Mouse (Mus musculus) liver, postnatal 0 days (tissue): Measurements from ENCODE around the gene Cdk19. TPM values are rescaled to one million over a fixed set of nuclear protein-coding genes. Genes with fewer than 3 reads are reported as not detected.

ENCODE experiments used
- ATAC-seq: fragments of 200-750 bp; cut with Nextera tagmentation; 2 replicates; pipeline ENCODE4 v1.8.0; 2017; ENCODE audit warnings: mild to moderate bottlenecking, moderate library complexity
- DNase-seq: peaks from one replicate; pipeline ENCODE4 v3.0.0-alpha.2; 2016
- H3K27ac ChIP-seq: fragments of 300-500 bp; sonication (generic); 2 replicates; pipeline ENCODE4 v1.5.1; 2014; ENCODE audit warnings: antibody characterized with exemption, moderate library complexity, mild to moderate bottlenecking, low read depth
- H3K27me3 ChIP-seq: fragments of 300-500 bp; sonication (generic); 2 replicates; pipeline ENCODE4 v1.6.1; 2014; ENCODE audit warnings: low read length, control low read depth, mixed read lengths; ENCODE audit not compliant: insufficient read depth
- H3K36me3 ChIP-seq: fragments of 300-500 bp; sonication (generic); replicated peaks from 2 replicates; pipeline ENCODE4 v1.6.1; 2014; ENCODE audit warnings: mild to moderate bottlenecking, control low read depth, low read length, moderate library complexity, mixed read lengths; ENCODE audit not compliant: insufficient read depth
- H3K4me1 ChIP-seq: fragments of 300-500 bp; sonication (generic); 2 replicates; pipeline ENCODE4 v1.6.1; 2014; ENCODE audit warnings: antibody characterized with exemption, mild to moderate bottlenecking, control low read depth; ENCODE audit not compliant: insufficient read depth
- H3K4me2 ChIP-seq: fragments of 300-500 bp; sonication (generic); 2 replicates; pipeline ENCODE4 v1.6.1; 2014; ENCODE audit warnings: low read depth, mild to moderate bottlenecking, low read length, moderate library complexity, mixed read lengths
- H3K4me3 ChIP-seq: fragments of 300-500 bp; sonication (generic); 2 replicates; pipeline ENCODE4 v1.5.1; 2014; ENCODE audit warnings: low read depth, low read length
- H3K9ac ChIP-seq: fragments of 300-500 bp; sonication (generic); replicated peaks from 2 replicates; pipeline ENCODE4 v1.6.1; 2014; ENCODE audit warnings: mild to moderate bottlenecking, moderate library complexity
- H3K9me3 ChIP-seq: fragments of 300-500 bp; sonication (generic); 2 replicates; pipeline ENCODE4 v1.6.1; 2016; ENCODE audit warnings: mild to moderate bottlenecking, control low read depth, low read length, mixed read lengths
- CTCF ChIP-seq: sonication (generic); IDR thresholded peaks from 2 replicates; pipeline ENCODE4 v1.5.1; 2016; ENCODE audit warnings: antibody characterized with exemption, low read depth
- EP300 ChIP-seq: IDR thresholded peaks from 2 replicates; pipeline ENCODE4 v1.6.1; 2016; ENCODE audit warnings: antibody characterized with exemption, low read depth, mild to moderate bottlenecking
- WGBS: fragments of 180-500 bp; shearing (Covaris S2); extraction: QIAGEN DNeasy Blood & Tissue Kit; methylation state at CpG from one replicate; pipeline ENCODE4 v1.1.7; 2014; ENCODE audit not compliant: insufficient replicate concordance; 5-methylcytosine and 5-hydroxymethylcytosine counted together
- polyA plus RNA-seq: library from polyadenylated mRNA; unstranded; fragments of >200 nt; fragmentation: Nextera tagmentation; extraction: Ambion mirVana; gene quantifications from 2 replicates; pipeline ENCODE4 v1.2.1, GENCODE M21; 2015

Cdk19 gene
- polyA plus RNA-seq, 1 experiment from 2014 or later: 2.8 TPM

DNA sequence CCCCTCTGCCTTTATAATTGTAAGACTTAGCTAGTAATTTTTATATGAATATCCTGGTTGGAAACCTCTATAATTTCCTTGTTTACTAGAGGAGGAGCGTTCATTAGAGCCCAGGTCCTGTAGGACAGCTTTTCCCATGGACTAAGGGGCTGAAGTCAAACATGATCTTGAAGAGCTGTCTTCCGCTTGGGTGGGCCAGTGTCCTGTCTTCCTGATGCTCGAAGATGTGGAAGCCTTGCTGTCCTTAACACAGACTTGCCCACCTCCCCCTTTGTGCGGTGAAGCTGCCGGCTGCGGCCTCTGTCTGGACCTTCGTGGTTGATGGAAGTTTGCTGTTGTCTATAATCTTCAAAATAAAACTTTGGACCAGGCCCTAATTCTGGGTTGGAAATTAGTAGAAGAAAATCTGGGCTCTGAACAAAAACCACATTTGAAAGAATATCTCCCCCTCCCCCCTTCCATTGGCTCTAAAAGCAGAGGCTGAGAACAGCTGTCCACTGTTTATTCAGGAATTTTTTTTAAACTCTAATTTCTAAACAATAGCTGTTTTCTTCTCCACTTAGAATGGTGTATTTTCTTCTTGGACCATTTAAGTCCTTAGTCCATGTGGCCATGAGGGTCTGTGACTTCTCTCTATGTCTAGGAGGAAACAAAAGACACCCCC is 184.1 kb downstream of the Cdk19 start:
- no peak overlapping the region for H3K9ac ChIP-seq
- H3K36me3 ChIP-seq: no peaks in the 10 kb centered on the region
- H3K4me1 ChIP-seq: peaks cover 21% of the 10 kb centered on the region
- WGBS: 78% methylated on average over 7 of the region's 7 CpGs
- no peak for TF ChIP-seq EP300
- TF ChIP-seq CTCF: no peak
- no peaks in the 10 kb centered on the region for H3K9me3 ChIP-seq
- no peak overlapping the region for H3K27ac ChIP-seq
- H3K4me3 ChIP-seq: no peak overlapping the region
- no peaks in the 10 kb centered on the region for H3K27me3 ChIP-seq
- no peak for DNase-seq
- H3K4me2 ChIP-seq: no peak overlapping the region
- no peak for ATAC-seq

DNA sequence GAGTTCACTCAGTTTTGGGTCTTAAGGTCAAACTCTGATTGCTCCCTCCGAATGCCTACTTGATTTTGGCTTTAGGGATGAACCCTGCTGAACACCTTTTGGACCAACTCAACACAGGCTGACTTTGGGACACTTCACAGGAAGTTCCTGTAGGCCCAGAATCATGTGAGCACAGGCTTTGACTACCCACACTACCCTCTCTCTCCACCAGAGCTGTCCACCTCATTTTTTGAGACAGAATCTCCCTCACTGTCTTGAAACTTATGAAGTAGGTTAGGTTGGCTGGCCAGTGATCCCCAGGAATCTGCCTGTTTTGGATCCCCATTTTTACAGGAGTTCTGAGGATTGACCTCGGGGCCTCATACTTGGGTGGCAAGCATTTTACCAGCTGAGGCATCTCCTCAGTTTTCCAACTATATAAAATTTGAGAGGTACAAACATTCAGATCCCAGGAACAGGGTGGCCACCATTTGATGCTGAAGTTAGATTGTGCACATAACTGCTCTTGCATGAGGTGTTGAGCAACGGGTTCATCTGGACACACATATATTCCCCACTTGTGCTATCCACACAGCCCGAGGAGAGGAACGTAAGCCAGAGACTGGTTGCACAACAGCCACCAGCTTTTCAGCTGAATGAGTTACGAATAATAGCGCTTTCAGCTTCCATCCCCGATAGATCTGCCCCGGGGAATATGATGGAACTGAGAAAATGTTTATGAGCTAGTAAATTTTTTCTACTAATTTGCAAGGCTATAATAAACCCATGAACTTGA is 184.9 kb downstream of the Cdk19 start:
- Histone ChIP-seq H3K36me3 (no peaks in the 10 kb centered on the region), H3K9me3 (no peaks in the 10 kb centered on the region), H3K27me3 (no peaks in the 10 kb centered on the region), H3K4me1 (peaks cover 21% of the 10 kb centered on the region), H3K4me2 (peak overlapping the region; percentile 36), H3K4me3 (no peak overlapping the region), H3K27ac (peak overlapping the region; percentile 14; the same call in 1 of the 2 replicates), H3K9ac (no peak overlapping the region)
- TF ChIP-seq EP300 (no peak), CTCF (no peak)
- peak; percentile 76 for ATAC-seq
- 52% methylated on average over 9 of the region's 9 CpGs for WGBS
- peak; percentile 40 for DNase-seq

DNA sequence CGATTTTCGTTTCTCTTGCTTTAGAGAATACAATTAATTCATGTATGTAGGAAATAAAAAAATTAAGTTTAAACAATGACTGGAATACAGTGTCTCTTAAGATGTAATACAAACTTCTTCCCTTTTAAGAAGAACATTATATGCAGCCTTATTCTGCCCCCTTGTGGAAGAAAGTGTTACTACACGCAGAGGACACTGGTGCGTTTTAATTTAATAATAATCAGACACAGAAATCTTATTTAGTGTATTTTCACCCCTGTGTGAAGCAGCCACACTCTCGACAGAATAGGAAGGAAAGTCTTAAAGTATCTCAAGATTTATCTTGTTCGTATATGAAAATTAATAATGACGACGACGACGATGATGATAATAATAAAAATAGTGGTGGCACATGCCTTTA is 185.6 kb downstream of the Cdk19 start:
- peak; percentile 64 for DNase-seq
- TF ChIP-seq EP300 (no peak), CTCF (peak; percentile 87)

DNA sequence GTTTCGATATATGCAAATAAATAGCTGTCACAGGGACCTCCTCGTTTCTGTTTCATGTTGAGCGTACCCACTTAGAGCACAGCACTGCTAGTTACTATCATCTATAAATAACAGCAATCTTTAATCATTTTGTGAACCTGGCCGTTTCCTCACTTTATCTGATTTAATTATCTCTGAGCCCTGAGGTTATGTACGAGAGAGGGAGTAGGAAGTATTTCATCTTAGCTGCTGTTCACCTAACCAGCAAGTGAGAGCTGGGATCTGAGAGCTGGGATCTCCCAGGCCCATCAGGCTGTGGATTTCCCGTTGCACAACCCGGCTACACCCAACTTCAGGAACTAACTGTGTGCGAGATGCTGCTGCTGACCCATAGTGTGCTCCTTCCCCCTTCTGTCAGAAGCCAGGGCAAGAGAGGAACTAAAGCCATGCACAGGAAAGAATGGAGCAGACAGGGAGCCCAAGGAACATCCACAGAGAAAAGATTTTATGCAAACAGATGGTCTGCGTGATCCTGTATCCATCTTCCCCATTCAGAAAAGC is 186.3 kb downstream of the Cdk19 start:
- Histone ChIP-seq H3K4me3 (no peak overlapping the region), H3K36me3 (no peaks in the 10 kb centered on the region), H3K9ac (no peak overlapping the region), H3K27me3 (no peaks in the 10 kb centered on the region), H3K27ac (0 out of 2 replicates have a peak overlapping the region, but pooled peaks have one; percentile 13), H3K4me2 (0 out of 2 replicates have a peak overlapping the region, but pooled peaks have one; percentile 0), H3K9me3 (no peaks in the 10 kb centered on the region), H3K4me1 (peaks cover 21% of the 10 kb centered on the region)
- ATAC-seq (no peak), DNase-seq (no peak)
- TF ChIP-seq CTCF (no peak), EP300 (no peak)
- WGBS: 31% methylated on average over 9 of the region's 9 CpGs

More for the DNA sequence above, 185.6 kb downstream of the Cdk19 start:
- no peak overlapping the region for H3K27ac ChIP-seq
- H3K36me3 ChIP-seq: no peaks in the 10 kb centered on the region
- H3K27me3 ChIP-seq: no peaks in the 10 kb centered on the region
- H3K4me2 ChIP-seq: peak overlapping the region; percentile 36; the same call in 1 of the 2 replicates
- peaks cover 21% of the 10 kb centered on the region for H3K4me1 ChIP-seq
- H3K9me3 ChIP-seq: no peaks in the 10 kb centered on the region
- no peak overlapping the region for H3K4me3 ChIP-seq
- no peak overlapping the region for H3K9ac ChIP-seq
- ATAC-seq: no peak
- 25% methylated on average over 10 of the region's 10 CpGs for WGBS

DNA sequence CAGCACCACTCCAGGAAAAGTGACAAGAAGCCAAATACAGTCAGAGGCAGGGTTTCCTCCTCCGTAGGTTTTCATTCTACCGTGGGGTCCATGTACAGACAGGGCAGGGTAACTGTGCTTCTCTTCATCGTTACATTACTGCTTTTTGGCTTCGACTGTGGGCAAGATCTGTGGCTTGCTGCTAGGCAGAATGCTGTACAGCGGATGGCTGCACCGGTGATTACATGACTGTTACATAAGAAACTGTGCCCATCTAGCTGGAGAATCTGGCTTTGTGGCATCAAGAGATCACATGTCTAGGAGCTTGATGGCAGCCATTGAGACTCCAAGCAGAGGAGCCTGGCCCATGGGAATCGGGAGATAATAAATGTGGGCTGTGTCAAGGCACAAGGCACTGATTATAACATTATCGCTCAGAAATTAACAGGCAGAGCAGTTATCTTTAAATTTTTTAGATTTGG is 187.0 kb downstream of the Cdk19 start:
- ATAC-seq (no peak), DNase-seq (no peak)
- no peak overlapping the region for H3K4me3 ChIP-seq
- H3K27me3 ChIP-seq: no peaks in the 10 kb centered on the region
- H3K4me2 ChIP-seq: no peak overlapping the region
- H3K27ac ChIP-seq: 0 out of 2 replicates have a peak overlapping the region, but pooled peaks have one; percentile 13
- no peaks in the 10 kb centered on the region for H3K9me3 ChIP-seq
- no peak overlapping the region for H3K9ac ChIP-seq
- peaks cover 21% of the 10 kb centered on the region for H3K4me1 ChIP-seq
- no peak for TF ChIP-seq CTCF
- no peaks in the 10 kb centered on the region for H3K36me3 ChIP-seq
- WGBS: 34% methylated on average over 8 of the region's 8 CpGs

DNA sequence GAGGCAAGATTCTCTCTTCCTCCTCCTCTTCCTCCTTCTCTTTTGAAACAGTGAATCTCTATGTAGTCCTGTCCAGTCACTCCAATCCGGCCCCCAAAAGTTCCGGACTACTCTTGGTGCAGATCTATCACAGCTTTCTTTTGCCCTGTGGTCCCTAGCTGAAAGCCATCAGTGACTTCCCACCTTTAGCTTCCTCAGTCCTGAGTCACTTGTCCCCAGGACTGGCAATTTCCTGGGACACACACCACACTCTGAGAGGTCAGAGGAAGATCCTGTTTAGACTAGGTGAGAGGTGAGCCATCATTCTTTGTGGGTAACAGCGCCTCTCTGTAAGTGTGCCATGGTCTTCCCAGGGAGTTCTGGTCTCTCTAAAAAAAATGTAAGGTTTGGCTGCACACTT is 187.6 kb downstream of the Cdk19 start:
- TF ChIP-seq CTCF (no peak), EP300 (no peak)
- WGBS: 55% methylated on average over 3 of the region's 3 CpGs
- Histone ChIP-seq H3K36me3 (no peaks in the 10 kb centered on the region), H3K9me3 (no peaks in the 10 kb centered on the region), H3K9ac (no peak overlapping the region), H3K27me3 (no peaks in the 10 kb centered on the region), H3K4me2 (no peak overlapping the region; the same call in 1 of the 2 replicates), H3K4me3 (no peak overlapping the region), H3K4me1 (peaks cover 19% of the 10 kb centered on the region), H3K27ac (no peak overlapping the region)
- DNase-seq: no peak
- no peak for ATAC-seq
